Mouse (Mus musculus) ES-Bruce4 (cell line): ENCODE results near the gene Gsto2. TPM values are rescaled to one million over a fixed set of nuclear protein-coding genes. Genes with fewer than 3 reads are reported as not detected.

Source experiments
- H3K27ac ChIP-seq: 2 replicates; pipeline ENCODE4 v1.5.1; 2012; ENCODE audit warnings: low read length, inconsistent platforms; ENCODE audit not compliant: insufficient read depth
- H3K27me3 ChIP-seq: 2 replicates; pipeline ENCODE4 v1.6.1; 2012; ENCODE audit warnings: mild to moderate bottlenecking, low read length, inconsistent platforms; ENCODE audit not compliant: control insufficient read depth, poor library complexity, insufficient read depth, severe bottlenecking
- H3K36me3 ChIP-seq: 2 replicates; pipeline ENCODE4 v1.6.1; 2012; ENCODE audit warnings: inconsistent platforms, mild to moderate bottlenecking, low read length, moderate library complexity; ENCODE audit not compliant: control insufficient read depth, poor library complexity, insufficient read depth, severe bottlenecking
- H3K4me1 ChIP-seq: one replicate; pipeline ENCODE4 v1.8.1; 2011; ENCODE audit warnings: low read length; ENCODE audit not compliant: control insufficient read depth, insufficient read depth
- H3K4me3 ChIP-seq: 2 replicates; pipeline ENCODE4 v1.5.1; 2011; ENCODE audit warnings: low read depth, mild to moderate bottlenecking, low read length
- H3K9ac ChIP-seq: 2 replicates; pipeline ENCODE4 v1.6.1; 2012; ENCODE audit warnings: low read depth, mild to moderate bottlenecking, inconsistent platforms; ENCODE audit not compliant: poor library complexity, severe bottlenecking
- H3K9me3 ChIP-seq: replicated peaks from 2 replicates; pipeline ENCODE4 v1.6.1; 2012; ENCODE audit warnings: mild to moderate bottlenecking, low read length, inconsistent platforms; ENCODE audit not compliant: control insufficient read depth, poor library complexity, insufficient read depth, severe bottlenecking
- CTCF ChIP-seq: IDR thresholded peaks from one replicate; pipeline ENCODE4 v1.8.1; 2011; ENCODE audit warnings: low read depth, low read length
- EP300 ChIP-seq: IDR thresholded peaks from 2 replicates; pipeline ENCODE4 v1.6.1; 2011; ENCODE audit warnings: low read depth, low read length; ENCODE audit not compliant: insufficient read depth
- POLR2A ChIP-seq: IDR thresholded peaks from one replicate; pipeline ENCODE4 v1.8.1; 2011; ENCODE audit warnings: low read length; ENCODE audit not compliant: insufficient read depth
- polyA plus RNA-seq: library from polyadenylated mRNA; stranded (reverse); fragments of >200 nt; gene quantifications from 2 replicates; pipeline ENCODE4 v1.2.4, GENCODE M21; 2011; ENCODE audit warnings: low read depth; ENCODE audit not compliant: missing spikeins, insufficient read depth, insufficient read length

Gene Gsto2
- polyA plus RNA-seq, 1 experiment: 1.2 TPM

DNA sequence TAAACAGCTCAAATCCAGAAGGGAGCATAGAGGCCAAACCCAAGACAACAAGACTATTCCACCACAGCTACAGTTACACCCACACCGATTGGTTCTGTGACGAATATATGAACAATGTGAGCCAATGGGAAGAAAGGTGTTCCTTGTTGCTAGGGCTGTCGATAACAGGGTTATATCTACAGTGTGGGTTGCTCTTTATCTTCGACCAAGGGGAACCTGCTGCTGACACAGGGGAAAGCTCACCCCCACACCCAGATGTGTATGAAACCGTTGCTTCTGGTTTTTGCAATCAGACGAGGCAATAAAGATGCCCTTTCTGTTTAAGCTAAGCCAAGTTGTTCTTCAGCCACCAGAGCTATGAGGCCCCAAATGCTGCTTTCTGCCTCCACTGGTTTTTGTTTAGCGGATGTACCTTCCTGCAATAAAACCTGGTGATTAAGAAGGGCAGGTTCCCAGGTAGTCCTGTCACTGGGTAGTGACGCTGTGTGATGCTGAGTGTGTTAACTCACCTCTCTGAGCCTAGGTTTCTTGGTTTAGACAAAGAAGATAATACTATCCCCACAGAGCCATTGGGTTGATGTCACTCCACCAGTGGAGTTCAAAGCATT lies 33.2 kb downstream of the Gsto2 start:
- Histone ChIP-seq H3K9me3 (no peaks in the 10 kb centered on the region), H3K36me3 (no peaks in the 10 kb centered on the region)
- TF ChIP-seq CTCF: no peak

DNA sequence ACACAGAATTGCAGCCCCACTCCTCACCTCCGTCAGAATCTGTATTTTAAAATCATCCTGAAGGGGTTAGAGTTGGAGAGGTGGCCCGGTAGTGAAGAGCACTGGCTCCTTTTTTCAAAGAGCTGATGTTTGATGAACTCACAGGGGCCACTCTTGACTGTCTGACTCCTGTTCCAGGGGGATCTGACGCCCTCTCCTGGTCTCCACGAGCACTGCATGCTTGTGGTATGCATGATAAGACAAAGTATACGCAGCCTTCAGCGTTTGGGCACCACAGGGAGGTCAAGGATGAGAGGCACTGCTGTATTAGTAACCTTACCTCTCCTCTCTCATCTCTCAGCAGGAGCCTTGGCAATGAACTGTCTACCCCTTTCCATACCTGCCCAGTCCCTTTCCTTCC lies 34.7 kb downstream of the Gsto2 start:
- no peak overlapping the region for H3K4me3 ChIP-seq
- no peaks in the 10 kb centered on the region for H3K36me3 ChIP-seq
- H3K27me3 ChIP-seq: no peaks in the 10 kb centered on the region
- no peaks in the 10 kb centered on the region for H3K9me3 ChIP-seq
- no peak for TF ChIP-seq EP300
- TF ChIP-seq CTCF: peak; percentile 29
- no peaks in the 10 kb centered on the region for H3K4me1 ChIP-seq
- H3K9ac ChIP-seq: no peak overlapping the region
- H3K27ac ChIP-seq: no peak overlapping the region

More for the DNA sequence above, 33.2 kb downstream of the Gsto2 start:
- Histone ChIP-seq H3K9ac (no peak overlapping the region), H3K4me1 (no peaks in the 10 kb centered on the region), H3K27me3 (no peaks in the 10 kb centered on the region), H3K27ac (no peak overlapping the region), H3K4me3 (no peak overlapping the region)

DNA sequence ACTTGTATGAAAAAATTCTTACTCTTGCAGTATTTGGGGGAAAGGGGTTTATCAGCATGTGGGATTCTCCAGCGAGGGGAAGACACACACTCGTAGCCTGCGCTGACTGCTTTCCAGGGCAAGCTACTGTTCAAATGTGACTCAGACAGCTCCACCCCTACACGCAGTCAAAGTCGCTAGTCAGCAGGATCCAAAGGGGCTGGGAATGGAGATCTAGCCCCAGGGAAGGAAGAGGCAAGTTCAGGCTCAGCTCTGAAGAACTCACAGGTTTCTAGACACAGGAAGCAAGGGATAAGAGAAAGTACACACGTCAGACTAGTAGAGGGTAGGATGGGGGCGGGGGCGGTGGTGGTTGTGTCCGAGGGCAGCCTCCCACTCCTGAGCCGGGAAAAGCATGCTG lies 35.2 kb downstream of the Gsto2 start:
- Histone ChIP-seq H3K27ac (no peak overlapping the region), H3K4me1 (no peaks in the 10 kb centered on the region), H3K9ac (no peak overlapping the region), H3K36me3 (no peaks in the 10 kb centered on the region), H3K4me3 (no peak overlapping the region), H3K9me3 (no peaks in the 10 kb centered on the region), H3K27me3 (no peaks in the 10 kb centered on the region)
- TF ChIP-seq POLR2A (no peak), EP300 (no peak), CTCF (no peak)

- H3K27me3 ChIP-seq: no peaks in the 10 kb centered on the region
- H3K9ac ChIP-seq: no peak overlapping the region
- no peaks in the 10 kb centered on the region for H3K36me3 ChIP-seq
- TF ChIP-seq POLR2A (no peak), EP300 (no peak), CTCF (no peak)
- H3K4me1 ChIP-seq: no peaks in the 10 kb centered on the region
- no peak overlapping the region for H3K27ac ChIP-seq
- no peaks in the 10 kb centered on the region for H3K9me3 ChIP-seq
- H3K4me3 ChIP-seq: no peak overlapping the region
Observed at GRCm38 (mm10) chr19:47902316-47903201, 37.2 kb downstream of the Gsto2 start.

DNA sequence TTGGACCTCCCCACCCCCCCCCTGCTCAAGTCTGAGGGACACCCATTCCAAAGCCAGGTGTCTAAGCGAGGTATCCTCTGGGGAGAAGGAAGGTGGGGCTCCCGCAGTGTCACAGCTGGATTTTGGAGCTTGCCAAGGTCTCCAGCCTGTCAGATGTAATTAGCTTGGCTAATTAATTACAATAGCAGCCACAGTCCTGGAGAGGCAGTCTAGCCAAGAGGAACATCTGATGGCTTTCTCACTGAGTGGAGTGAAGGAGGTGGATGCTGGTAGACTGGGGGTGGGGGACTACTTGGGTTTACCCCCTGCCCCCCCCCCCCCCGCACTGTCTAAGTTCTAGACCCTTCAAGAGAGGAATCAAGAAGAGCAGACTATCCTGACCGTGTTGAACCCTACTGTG lies 38.3 kb downstream of the Gsto2 start:
- no peak overlapping the region for H3K4me3 ChIP-seq
- H3K27me3 ChIP-seq: no peaks in the 10 kb centered on the region
- TF ChIP-seq EP300 (no peak), CTCF (no peak), POLR2A (no peak)
- no peak overlapping the region for H3K27ac ChIP-seq
- H3K9ac ChIP-seq: no peak overlapping the region
- no peaks in the 10 kb centered on the region for H3K36me3 ChIP-seq
- peaks cover under 1% of the 10 kb centered on the region for H3K4me1 ChIP-seq
- no peaks in the 10 kb centered on the region for H3K9me3 ChIP-seq

GRCm38 (mm10) chr19:47905081-47905480 lies 39.7 kb downstream of the Gsto2 start:
- Histone ChIP-seq H3K4me1 (peaks cover 4% of the 10 kb centered on the region), H3K36me3 (no peaks in the 10 kb centered on the region), H3K4me3 (no peak overlapping the region), H3K9ac (no peak overlapping the region), H3K9me3 (no peaks in the 10 kb centered on the region), H3K27ac (no peak overlapping the region), H3K27me3 (no peaks in the 10 kb centered on the region)
- TF ChIP-seq EP300 (no peak), POLR2A (no peak), CTCF (no peak)
